Mouse (Mus musculus) heart, adult 2 months (tissue): ENCODE measurements around the gene Orc4. TPM values are rescaled to one million over a fixed set of nuclear protein-coding genes. Genes with fewer than 3 reads are reported as not detected.
A peak's percentile ranks its signal among the peaks of the same experiment; 100 is the strongest.

ENCODE experiments used
- DNase-seq, 2 experiments: peaks; one replicate each; pipeline ENCODE4 v3.0.0; 2021
- H3K27ac ChIP-seq: fragments of 200-600 bp; 2 replicates; pipeline ENCODE4 v1.8.1; 2022
- H3K27me3 ChIP-seq: fragments of 200-500 bp; 2 replicates; pipeline ENCODE4 v1.6.1; 2012; ENCODE audit warnings: mild to moderate bottlenecking, low read length, inconsistent platforms, mixed read lengths; ENCODE audit not compliant: control insufficient read depth, insufficient read depth
- H3K36me3 ChIP-seq: fragments of 200-500 bp; 2 replicates; pipeline ENCODE4 v1.6.1; 2012; ENCODE audit warnings: low read length, inconsistent platforms; ENCODE audit not compliant: control insufficient read depth, insufficient read depth
- H3K4me1 ChIP-seq: fragments of 200-500 bp; 2 replicates; pipeline ENCODE4 v1.6.1; 2011; ENCODE audit warnings: low read length; ENCODE audit not compliant: control insufficient read depth, insufficient read depth
- H3K4me3 ChIP-seq: fragments of 200-600 bp; 2 replicates; pipeline ENCODE4 v1.8.1; 2022
- H3K79me2 ChIP-seq: fragments of 200-500 bp; replicated peaks from 2 replicates; pipeline ENCODE4 v1.6.1; 2012; ENCODE audit warnings: mild to moderate bottlenecking, inconsistent platforms, low read length, moderate library complexity, mixed read lengths; ENCODE audit not compliant: control insufficient read depth, insufficient read depth
- H3K9ac ChIP-seq: fragments of 200-500 bp; 2 replicates; pipeline ENCODE4 v1.6.1; 2012; ENCODE audit warnings: low read depth, mild to moderate bottlenecking, control low read depth, inconsistent platforms, low read length, mixed read lengths
- CTCF ChIP-seq: fragments of 200-600 bp; IDR thresholded peaks from 2 replicates; pipeline ENCODE4 v1.8.1; 2022; ENCODE audit warnings: antibody characterized with exemption, mild to moderate bottlenecking, moderate library complexity
- EP300 ChIP-seq: fragments of 200-500 bp; IDR thresholded peaks from 2 replicates; pipeline ENCODE4 v1.6.1; 2011; ENCODE audit warnings: low read depth, low read length, control low read depth; ENCODE audit not compliant: insufficient read depth
- POLR2A ChIP-seq: fragments of 200-500 bp; IDR thresholded peaks from 2 replicates; pipeline ENCODE4 v1.6.1; 2011; ENCODE audit warnings: mild to moderate bottlenecking, low read depth, low read length, control low read depth; ENCODE audit not compliant: insufficient read depth
- WGBS: fragments of 180-500 bp; shearing (Covaris S2); methylation state at CpG from one replicate; pipeline ENCODE4 v1.1.7; 2018; 5-methylcytosine and 5-hydroxymethylcytosine counted together
- intact Hi-C: fragments of 180-260 bp; cut with DNase I; formaldehyde crosslinking; loops from one replicate; pipeline ENCODE4 v1.15.1; 2025
- polyA plus RNA-seq: library from polyadenylated mRNA; depleted of rRNA; stranded (reverse); fragments of >200 nt; gene quantifications from 2 replicates; pipeline ENCODE4 v1.2.3, GENCODE M21; 2012
- total RNA-seq, 2 experiments: library from RNA; stranded (reverse); gene quantifications; 2 replicates each; pipeline ENCODE4 v1.2.3; 2021

Gene Orc4
- total and polyA plus RNA-seq, 3 experiments: 7.5 to 30.2 (median 25.1) TPM

GRCm38 (mm10) chr2:48948841-48949584 is 1.1 kb downstream of the Orc4 start, which contains the start of gene Mbd5:
Gene Mbd5, plus strand, starts transcription at chr2:48949508.
- WGBS: under 1% methylated on average over 49 of the region's 49 CpGs
- Histone ChIP-seq H3K4me1 (no peaks in the 10 kb centered on the region; the same call in 1 of the 2 replicates), H3K27me3 (no peaks in the 10 kb centered on the region), H3K9ac (peak within 1 kb of the TSS; percentile 87), H3K27ac (peak within 1 kb of the TSS; percentile 91), H3K79me2 (peaks cover 2% of the 10 kb centered on the region), H3K4me3 (peak within 1 kb of the TSS; percentile 97), H3K36me3 (peaks cover 4% of the 10 kb centered on the region; the same call in 1 of the 2 replicates)
- peak; percentile 99 for DNase-seq
- peak; percentile 45; the same call in 1 of the 2 replicates for TF ChIP-seq EP300
- no peak for TF ChIP-seq CTCF
- TF ChIP-seq POLR2A: peak; percentile 90
- intact Hi-C loops: loop anchor here (5.0 kb wide), 1 partner anchor 137 kb away; the partner anchor contains the start of gene Acvr2a

- TF ChIP-seq POLR2A: no peak
- no peak for TF ChIP-seq EP300
- no peak for TF ChIP-seq CTCF
- peaks cover 2% of the 10 kb centered on the region for H3K79me2 ChIP-seq
- H3K4me3 ChIP-seq: peak overlapping the region; percentile 97; the same call in 1 of the 2 replicates
- no peak overlapping the region for H3K9ac ChIP-seq
- DNase-seq: no peak
- no peaks in the 10 kb centered on the region; the same call in 1 of the 2 replicates for H3K4me1 ChIP-seq
- H3K36me3 ChIP-seq: peaks cover 4% of the 10 kb centered on the region; the same call in 1 of the 2 replicates
- intact Hi-C loops: loop anchor here (5.0 kb wide), 1 partner anchor 135 kb away; the partner anchor contains the start of gene Acvr2a
- WGBS: 54% methylated on average over 3 of the region's 3 CpGs
- H3K27ac ChIP-seq: no peak overlapping the region
- no peaks in the 10 kb centered on the region for H3K27me3 ChIP-seq
Measured at GRCm38 (mm10) chr2:48947761-48948160, 2.3 kb downstream of the Orc4 start.

- 59% methylated on average over 2 of the region's 2 CpGs for WGBS
Measured at GRCm38 (mm10) chr2:48935058-48935457, 15.0 kb downstream of the Orc4 start.

GRCm38 (mm10) chr2:48915832-48916231 is 34.2 kb downstream of the Orc4 start:
- no peaks in the 10 kb centered on the region for H3K79me2 ChIP-seq
- TF ChIP-seq EP300 (no peak), POLR2A (no peak), CTCF (no peak)
- no peak overlapping the region for H3K27ac ChIP-seq
- no peaks in the 10 kb centered on the region for H3K27me3 ChIP-seq
- no peaks in the 10 kb centered on the region for H3K4me1 ChIP-seq
- intact Hi-C loops: loop anchor here (2.0 kb wide), 1 partner anchor 397 kb away; no protein-coding TSS in a partner anchor
- H3K4me3 ChIP-seq: no peak overlapping the region
- H3K36me3 ChIP-seq: no peaks in the 10 kb centered on the region; the same call in 1 of the 2 replicates
- no peak for DNase-seq
- no peak overlapping the region for H3K9ac ChIP-seq

More at GRCm38 (mm10) chr2:48935058-48935457, 15.0 kb downstream of the Orc4 start:
- TF ChIP-seq CTCF (no peak), EP300 (no peak), POLR2A (no peak)
- intact Hi-C loops: no loop called here
- H3K79me2 ChIP-seq: no peaks in the 10 kb centered on the region
- H3K9ac ChIP-seq: no peak overlapping the region
- no peak overlapping the region for H3K27ac ChIP-seq
- no peaks in the 10 kb centered on the region for H3K27me3 ChIP-seq
- no peak overlapping the region for H3K4me3 ChIP-seq
- peaks cover 5% of the 10 kb centered on the region for H3K36me3 ChIP-seq
- no peaks in the 10 kb centered on the region for H3K4me1 ChIP-seq
- DNase-seq: no peak

- no peaks in the 10 kb centered on the region for H3K79me2 ChIP-seq
- H3K36me3 ChIP-seq: no peaks in the 10 kb centered on the region; the same call in 1 of the 2 replicates
- no peak overlapping the region for H3K27ac ChIP-seq
- no peak overlapping the region for H3K9ac ChIP-seq
- H3K4me3 ChIP-seq: no peak overlapping the region
- no peaks in the 10 kb centered on the region for H3K27me3 ChIP-seq
- TF ChIP-seq CTCF (peak; percentile 61), POLR2A (no peak)
- no peaks in the 10 kb centered on the region for H3K4me1 ChIP-seq
- intact Hi-C loops: loop anchor here (2.0 kb wide), 1 partner anchor 399 kb away; no protein-coding TSS in a partner anchor
- DNase-seq: no peak
- WGBS: 45% methylated on average over 1 of the region's 1 CpGs
Measured at GRCm38 (mm10) chr2:48914185-48914584, 35.9 kb downstream of the Orc4 start.

GRCm38 (mm10) chr2:48908866-48909265 is 41.2 kb downstream of the Orc4 start:
- no peak for TF ChIP-seq POLR2A
- peak; percentile 75 for TF ChIP-seq CTCF
- H3K27me3 ChIP-seq: no peaks in the 10 kb centered on the region
- intact Hi-C loops: loop anchor here (2.0 to 5.0 kb wide), 2 partner anchors 406 to 823 kb away; no protein-coding TSS in a partner anchor
- no peaks in the 10 kb centered on the region for H3K4me1 ChIP-seq
- no peak overlapping the region for H3K4me3 ChIP-seq
- no peak overlapping the region for H3K9ac ChIP-seq
- H3K79me2 ChIP-seq: no peaks in the 10 kb centered on the region
- WGBS: 42% methylated on average over 2 of the region's 2 CpGs
- DNase-seq: no peak
- H3K27ac ChIP-seq: no peak overlapping the region
- H3K36me3 ChIP-seq: no peaks in the 10 kb centered on the region; the same call in none of the 2 replicates
